Mouse (Mus musculus): ENCODE data around the gene Yif1a.

GRCm38 (mm10) chr19:5106074-5106473 is 17.7 kb downstream of the Yif1a start:
- TF ChIP-seq CTCF (IDR thresholded peaks at IDR 0.05; ENCODE audit: borderline replicate concordance, extremely low read depth, insufficient read depth, insufficient read length): no peak
- TF ChIP-seq POLR2A (IDR thresholded peaks at IDR 0.05; ENCODE audit: borderline replicate concordance, extremely low read depth, insufficient read depth, insufficient read length, poor library complexity, severe bottlenecking): no peak
